Mouse (Mus musculus): ENCODE measurements at regions not wholly inside any gene's neighbourhood (a gene's known extent, or its start where the extent isn't known, plus 50 kb on each side); places are given as distances from the start of the nearest gene placed in this dataset.

- Histone ChIP-seq H3K4me3 (ENCODE audit: low read depth, low read length) (no peak overlapping the region), H3K27ac (ENCODE audit: low read length) (no peak overlapping the region), H3K9ac (replicated peaks; ENCODE audit: low read depth, low read length) (no peak overlapping the region), H3K4me1 (ENCODE audit: control insufficient read depth, insufficient read depth, low read length) (no peaks in the 10 kb centered on the region), H3K27me3 (ENCODE audit: control insufficient read depth, insufficient read depth, low read length) (no peaks in the 10 kb centered on the region), H3K36me3 (ENCODE audit: control insufficient read depth, insufficient read depth, low read length) (no peaks in the 10 kb centered on the region), H3K4me2 (replicated peaks; ENCODE audit: low read depth, low read length) (no peak overlapping the region), H3K9me3 (ENCODE audit: control insufficient read depth, low read depth, low read length) (no peaks in the 10 kb centered on the region)
- 91% methylated on average over 4 of the region's 4 CpGs for WGBS
- no peak for ATAC-seq (ENCODE audit: insufficient number of reproducible peaks, insufficient read depth, low FRiP score, low read depth)
These were observed 253.3 kb downstream of the Gm9195 start for GRCm38 (mm10) chr14:72238344-72238743.

GRCm38 (mm10) chr14:72234234-72235075 is 257.2 kb downstream of the Gm9195 start:
- H3K36me3 ChIP-seq (ENCODE audit: control insufficient read depth, insufficient read depth, low read length), result no peaks in the 10 kb centered on the region
- 83% methylated on average over 6 of the region's 6 CpGs for WGBS
- H3K4me2 ChIP-seq (replicated peaks; ENCODE audit: low read depth, low read length), result no peak overlapping the region
- ATAC-seq (ENCODE audit: insufficient number of reproducible peaks, insufficient read depth, low FRiP score, low read depth), result no peak
- H3K4me3 ChIP-seq (ENCODE audit: low read depth, low read length), result no peak overlapping the region
- no peaks in the 10 kb centered on the region for H3K27me3 ChIP-seq (ENCODE audit: control insufficient read depth, insufficient read depth, low read length)
- no peaks in the 10 kb centered on the region for H3K9me3 ChIP-seq (ENCODE audit: control insufficient read depth, low read depth, low read length)
- H3K4me1 ChIP-seq (ENCODE audit: control insufficient read depth, insufficient read depth, low read length), result no peaks in the 10 kb centered on the region
- H3K9ac ChIP-seq (replicated peaks; ENCODE audit: low read depth, low read length), result no peak overlapping the region
- no peak overlapping the region for H3K27ac ChIP-seq (ENCODE audit: low read length)

GRCm38 (mm10) chr14:72227853-72228252 is 263.8 kb downstream of the Gm9195 start:
- H3K4me1 ChIP-seq (ENCODE audit: control insufficient read depth, insufficient read depth, low read length), result no peaks in the 10 kb centered on the region
- no peaks in the 10 kb centered on the region for H3K27me3 ChIP-seq (ENCODE audit: control insufficient read depth, insufficient read depth, low read length)
- H3K9ac ChIP-seq (replicated peaks; ENCODE audit: low read depth, low read length), result no peak overlapping the region
- no peaks in the 10 kb centered on the region for H3K36me3 ChIP-seq (ENCODE audit: control insufficient read depth, insufficient read depth, low read length)
- ATAC-seq (ENCODE audit: insufficient number of reproducible peaks, insufficient read depth, low FRiP score, low read depth), result no peak
- H3K4me3 ChIP-seq (ENCODE audit: low read depth, low read length), result no peak overlapping the region
- no peaks in the 10 kb centered on the region for H3K9me3 ChIP-seq (ENCODE audit: control insufficient read depth, low read depth, low read length)
- WGBS, result 69% methylated on average over 5 of the region's 5 CpGs
- H3K4me2 ChIP-seq (replicated peaks; ENCODE audit: low read depth, low read length), result no peak overlapping the region
- no peak overlapping the region for H3K27ac ChIP-seq (ENCODE audit: low read length)

GRCm38 (mm10) chr14:72227441-72227840 is 264.2 kb downstream of the Gm9195 start:
- 72% methylated on average over 1 of the region's 1 CpGs for WGBS
- no peak overlapping the region for H3K4me2 ChIP-seq (replicated peaks; ENCODE audit: low read depth, low read length)
- no peaks in the 10 kb centered on the region for H3K4me1 ChIP-seq (ENCODE audit: control insufficient read depth, insufficient read depth, low read length)
- H3K9ac ChIP-seq (replicated peaks; ENCODE audit: low read depth, low read length), result no peak overlapping the region
- H3K36me3 ChIP-seq (ENCODE audit: control insufficient read depth, insufficient read depth, low read length), result no peaks in the 10 kb centered on the region
- no peak overlapping the region for H3K4me3 ChIP-seq (ENCODE audit: low read depth, low read length)
- no peak overlapping the region for H3K27ac ChIP-seq (ENCODE audit: low read length)
- H3K27me3 ChIP-seq (ENCODE audit: control insufficient read depth, insufficient read depth, low read length), result no peaks in the 10 kb centered on the region
- no peak for ATAC-seq (ENCODE audit: insufficient number of reproducible peaks, insufficient read depth, low FRiP score, low read depth)
- H3K9me3 ChIP-seq (ENCODE audit: control insufficient read depth, low read depth, low read length), result no peaks in the 10 kb centered on the region

GRCm38 (mm10) chr14:72226946-72227345 is 264.7 kb downstream of the Gm9195 start:
- ATAC-seq (ENCODE audit: insufficient number of reproducible peaks, insufficient read depth, low FRiP score, low read depth), result no peak
- Histone ChIP-seq H3K9me3 (ENCODE audit: control insufficient read depth, low read depth, low read length) (no peaks in the 10 kb centered on the region), H3K4me2 (replicated peaks; ENCODE audit: low read depth, low read length) (no peak overlapping the region), H3K4me3 (ENCODE audit: low read depth, low read length) (no peak overlapping the region), H3K36me3 (ENCODE audit: control insufficient read depth, insufficient read depth, low read length) (no peaks in the 10 kb centered on the region), H3K9ac (replicated peaks; ENCODE audit: low read depth, low read length) (no peak overlapping the region), H3K4me1 (ENCODE audit: control insufficient read depth, insufficient read depth, low read length) (no peaks in the 10 kb centered on the region), H3K27me3 (ENCODE audit: control insufficient read depth, insufficient read depth, low read length) (no peaks in the 10 kb centered on the region), H3K27ac (ENCODE audit: low read length) (no peak overlapping the region)
- 67% methylated on average over 1 of the region's 1 CpGs for WGBS

GRCm38 (mm10) chr14:72222836-72223235 is 268.8 kb downstream of the Gm9195 start:
- Histone ChIP-seq H3K27ac (ENCODE audit: low read length) (no peak overlapping the region), H3K4me2 (replicated peaks; ENCODE audit: low read depth, low read length) (no peak overlapping the region), H3K36me3 (ENCODE audit: control insufficient read depth, insufficient read depth, low read length) (no peaks in the 10 kb centered on the region), H3K4me3 (ENCODE audit: low read depth, low read length) (no peak overlapping the region), H3K9ac (replicated peaks; ENCODE audit: low read depth, low read length) (no peak overlapping the region), H3K4me1 (ENCODE audit: control insufficient read depth, insufficient read depth, low read length) (no peaks in the 10 kb centered on the region), H3K9me3 (ENCODE audit: control insufficient read depth, low read depth, low read length) (no peaks in the 10 kb centered on the region), H3K27me3 (ENCODE audit: control insufficient read depth, insufficient read depth, low read length) (no peaks in the 10 kb centered on the region)
- no peak for ATAC-seq (ENCODE audit: insufficient number of reproducible peaks, insufficient read depth, low FRiP score, low read depth)
- 46% methylated on average over 2 of the region's 2 CpGs for WGBS

GRCm38 (mm10) chr14:72219523-72219922 is 272.1 kb downstream of the Gm9195 start:
- ATAC-seq (ENCODE audit: insufficient number of reproducible peaks, insufficient read depth, low FRiP score, low read depth), result no peak
- Histone ChIP-seq H3K9me3 (ENCODE audit: control insufficient read depth, low read depth, low read length) (no peaks in the 10 kb centered on the region), H3K4me3 (ENCODE audit: low read depth, low read length) (no peak overlapping the region), H3K27me3 (ENCODE audit: control insufficient read depth, insufficient read depth, low read length) (no peaks in the 10 kb centered on the region), H3K4me1 (ENCODE audit: control insufficient read depth, insufficient read depth, low read length) (no peaks in the 10 kb centered on the region), H3K9ac (replicated peaks; ENCODE audit: low read depth, low read length) (no peak overlapping the region), H3K36me3 (ENCODE audit: control insufficient read depth, insufficient read depth, low read length) (no peaks in the 10 kb centered on the region), H3K4me2 (replicated peaks; ENCODE audit: low read depth, low read length) (no peak overlapping the region), H3K27ac (ENCODE audit: low read length) (no peak overlapping the region)
- WGBS, result 86% methylated on average over 6 of the region's 6 CpGs

- Histone ChIP-seq H3K27me3 (ENCODE audit: control insufficient read depth, insufficient read depth, low read length) (no peaks in the 10 kb centered on the region), H3K4me1 (ENCODE audit: control insufficient read depth, insufficient read depth, low read length) (0 out of 2 replicates have a peak, but pooled peaks cover 4% of the 10 kb centered on the region), H3K4me2 (replicated peaks; ENCODE audit: low read depth, low read length) (no peak overlapping the region), H3K27ac (ENCODE audit: low read length) (no peak overlapping the region), H3K4me3 (ENCODE audit: low read depth, low read length) (no peak overlapping the region), H3K9ac (replicated peaks; ENCODE audit: low read depth, low read length) (no peak overlapping the region), H3K36me3 (ENCODE audit: control insufficient read depth, insufficient read depth, low read length) (no peaks in the 10 kb centered on the region), H3K9me3 (ENCODE audit: control insufficient read depth, low read depth, low read length) (no peaks in the 10 kb centered on the region)
- no peak for ATAC-seq (ENCODE audit: insufficient number of reproducible peaks, insufficient read depth, low FRiP score, low read depth)
- WGBS, result 53% methylated on average over 3 of the region's 3 CpGs
These were observed 291.3 kb downstream of the Gm9195 start for GRCm38 (mm10) chr14:72200307-72200706.

- no peaks in the 10 kb centered on the region for H3K9me3 ChIP-seq (ENCODE audit: control insufficient read depth, low read depth, low read length)
- no peaks in the 10 kb centered on the region for H3K36me3 ChIP-seq (ENCODE audit: control insufficient read depth, insufficient read depth, low read length)
- no peaks in the 10 kb centered on the region for H3K27me3 ChIP-seq (ENCODE audit: control insufficient read depth, insufficient read depth, low read length)
- no peak overlapping the region for H3K9ac ChIP-seq (replicated peaks; ENCODE audit: low read depth, low read length)
- 0 out of 2 replicates have a peak, but pooled peaks cover 4% of the 10 kb centered on the region for H3K4me1 ChIP-seq (ENCODE audit: control insufficient read depth, insufficient read depth, low read length)
- no peak overlapping the region for H3K4me2 ChIP-seq (replicated peaks; ENCODE audit: low read depth, low read length)
- 0 out of 2 replicates have a peak, but pooled peaks have one; percentile 23 for ATAC-seq (ENCODE audit: insufficient number of reproducible peaks, insufficient read depth, low FRiP score, low read depth)
- H3K4me3 ChIP-seq (ENCODE audit: low read depth, low read length), result no peak overlapping the region
- H3K27ac ChIP-seq (ENCODE audit: low read length), result no peak overlapping the region
These were observed 291.7 kb downstream of the Gm9195 start for GRCm38 (mm10) chr14:72199900-72200299.

All from stomach, embryonic 14.5 days (tissue).